Mouse (Mus musculus) intestine, embryonic 15.5 days (tissue): ENCODE measurements around the gene Sowahb. TPM values are rescaled to one million over a fixed set of nuclear protein-coding genes. Genes with fewer than 3 reads are reported as not detected.

Experiments used
- ATAC-seq: fragments of 200-750 bp; cut with Nextera tagmentation; 2 replicates; pipeline ENCODE4 v1.8.0; 2017; ENCODE audit warnings: moderate TSS enrichment, moderate library complexity
- H3K27ac ChIP-seq: fragments of 300-500 bp; sonication (generic); 2 replicates; pipeline ENCODE4 v1.5.1; 2015; ENCODE audit warnings: mild to moderate bottlenecking, inconsistent platforms
- H3K27me3 ChIP-seq: fragments of 300-500 bp; sonication (generic); replicated peaks from 2 replicates; pipeline ENCODE4 v1.6.1; 2015; ENCODE audit warnings: inconsistent platforms
- H3K36me3 ChIP-seq: fragments of 300-500 bp; sonication (generic); 2 replicates; pipeline ENCODE4 v1.6.1; 2015; ENCODE audit warnings: inconsistent platforms
- H3K4me1 ChIP-seq: fragments of 300-500 bp; sonication (generic); replicated peaks from 2 replicates; pipeline ENCODE4 v1.6.1; 2015; ENCODE audit warnings: inconsistent platforms
- H3K4me2 ChIP-seq: fragments of 300-500 bp; sonication (generic); replicated peaks from 2 replicates; pipeline ENCODE4 v1.6.1; 2015; ENCODE audit warnings: mild to moderate bottlenecking, inconsistent platforms
- H3K4me3 ChIP-seq: fragments of 300-500 bp; sonication (generic); replicated peaks from 2 replicates; pipeline ENCODE4 v1.5.1; 2015; ENCODE audit warnings: inconsistent platforms
- H3K9ac ChIP-seq: fragments of 300-500 bp; sonication (generic); 2 replicates; pipeline ENCODE4 v1.6.1; 2015; ENCODE audit warnings: inconsistent platforms
- H3K9me3 ChIP-seq: fragments of 300-500 bp; sonication (generic); 2 replicates; pipeline ENCODE4 v1.6.1; 2016; ENCODE audit warnings: inconsistent platforms
- WGBS: fragments of 180-500 bp; shearing (Covaris S2); methylation state at CpG from one replicate; pipeline ENCODE4 v1.1.7; 2015; 5-methylcytosine and 5-hydroxymethylcytosine counted together
- polyA plus RNA-seq: library from polyadenylated mRNA; unstranded; fragments of >200 nt; fragmentation: Nextera tagmentation; extraction: Ambion mirVana; gene quantifications from 2 replicates; pipeline ENCODE4 v1.2.1, GENCODE M21; 2015

Sowahb gene
- polyA plus RNA-seq, 1 experiment from 2014 or later: 5.8 TPM

GRCm38 (mm10) chr5:92994861-92995260, 50.0 kb downstream of the Sowahb start:
- ATAC-seq: no peak
- no peak overlapping the region for H3K4me3 ChIP-seq
- no peaks in the 10 kb centered on the region for H3K27me3 ChIP-seq
- H3K9ac ChIP-seq: no peak overlapping the region
- H3K9me3 ChIP-seq: no peaks in the 10 kb centered on the region
- H3K4me2 ChIP-seq: no peak overlapping the region
- no peak overlapping the region for H3K27ac ChIP-seq
- no peaks in the 10 kb centered on the region for H3K36me3 ChIP-seq
- WGBS: 92% methylated on average over 2 of the region's 2 CpGs
- H3K4me1 ChIP-seq: peaks cover 18% of the 10 kb centered on the region

GRCm38 (mm10) chr5:92994309-92994708, 50.5 kb downstream of the Sowahb start:
- ATAC-seq: peak; percentile 43
- WGBS: 78% methylated on average over 6 of the region's 6 CpGs

GRCm38 (mm10) chr5:92992106-92992505, 52.7 kb downstream of the Sowahb start:
- no peak overlapping the region for H3K9ac ChIP-seq
- no peak overlapping the region for H3K4me2 ChIP-seq
- H3K27ac ChIP-seq: no peak overlapping the region
- H3K9me3 ChIP-seq: no peaks in the 10 kb centered on the region
- no peak overlapping the region for H3K4me3 ChIP-seq
- H3K36me3 ChIP-seq: no peaks in the 10 kb centered on the region
- WGBS: 57% methylated on average over 3 of the region's 3 CpGs
- H3K27me3 ChIP-seq: no peaks in the 10 kb centered on the region
- ATAC-seq: no peak
- peaks cover 7% of the 10 kb centered on the region; the same call in 1 of the 2 replicates for H3K4me1 ChIP-seq

More at GRCm38 (mm10) chr5:92994309-92994708, 50.5 kb downstream of the Sowahb start:
- Histone ChIP-seq H3K9ac (no peak overlapping the region), H3K27ac (no peak overlapping the region), H3K4me1 (peaks cover 18% of the 10 kb centered on the region), H3K4me2 (no peak overlapping the region), H3K9me3 (no peaks in the 10 kb centered on the region), H3K4me3 (no peak overlapping the region), H3K27me3 (no peaks in the 10 kb centered on the region), H3K36me3 (no peaks in the 10 kb centered on the region)

Other genes with a start within 250 kb of the Sowahb start
- gene Sept11, start 48.4 kb upstream of the Sowahb start, polyA plus RNA-seq: 138 and 157 TPM in 2 replicates
- gene Ccni, start 161.5 kb upstream of the Sowahb start, polyA plus RNA-seq: 79.2 and 91.2 TPM in 2 replicates
- 1.6 and 2.0 TPM in 2 replicates for gene 2010109A12Rik, start 161.5 kb upstream of the Sowahb start, polyA plus RNA-seq
- gene Ccng2, start 222.2 kb upstream of the Sowahb start, polyA plus RNA-seq: 33.2 and 37.8 TPM in 2 replicates